Mouse (Mus musculus) heart, postnatal 0 days (tissue): Measurements from ENCODE around the gene Cog7.

Source experiments
- CTCF ChIP-seq: IDR thresholded peaks from 2 replicates; pipeline ENCODE4 v1.5.1; 2016; ENCODE audit warnings: antibody characterized with exemption, control low read depth, low read depth
- EP300 ChIP-seq: IDR thresholded peaks from 2 replicates; pipeline ENCODE4 v1.6.1; 2016; ENCODE audit warnings: antibody characterized with exemption, low read depth

DNA sequence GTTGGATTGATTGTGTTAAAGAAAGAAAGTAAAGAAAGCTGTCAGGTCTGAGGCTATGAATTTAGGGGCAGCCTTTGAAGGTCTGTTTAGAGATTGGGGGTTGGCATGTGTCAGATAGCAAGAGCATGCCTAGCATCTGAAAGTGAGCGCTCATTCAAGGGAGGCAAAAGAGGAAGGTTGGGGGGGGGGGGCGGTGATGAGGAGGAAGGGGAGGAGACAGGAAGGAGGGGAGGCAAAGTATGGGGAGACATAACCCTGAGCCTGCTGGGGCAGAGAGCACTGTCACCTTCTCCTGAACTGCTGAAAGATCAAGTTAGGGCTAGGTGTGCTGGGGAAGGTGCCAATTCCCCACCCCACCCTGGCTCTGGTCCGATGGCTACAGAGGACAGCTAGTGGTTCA is 109.9 kb downstream of the Cog7 start:
- no peak for TF ChIP-seq CTCF
- TF ChIP-seq EP300: no peak
